Mouse (Mus musculus) bone marrow macrophage, adult 2 months (primary cell): Measurements from ENCODE around the gene Creb5.

Experiments used
- CTCF ChIP-seq: IDR thresholded peaks from 2 replicates; pipeline ENCODE4 v1.5.1; 2012; ENCODE audit warnings: low read depth, mild to moderate bottlenecking, low read length, moderate library complexity
- POLR2A ChIP-seq: IDR thresholded peaks from 2 replicates; pipeline ENCODE4 v1.6.1; 2012; ENCODE audit warnings: mild to moderate bottlenecking, low read depth, low read length, borderline replicate concordance

- TF ChIP-seq CTCF, result no peak
- no peak for TF ChIP-seq POLR2A
These were observed 76.5 kb downstream of the Creb5 start for GRCm38 (mm10) chr6:53363535-53363934.
